In genomic region chr15:83118360-83118759, GRCm38 (mm10) we compare ENCODE assay signal across 10 mouse cellular contexts. TPM values are rescaled to one million over a fixed set of nuclear protein-coding genes. Genes with fewer than 3 reads are reported as not detected.
DNase-seq lines count a peak whose midpoint lies in the region.
"Had no signal": no experiment of that assay in that cellular context is flagged by ENCODE, and none has a peak within 500 bp of the region (broad histone marks: within the 10 kb centered on the region; RNA-seq: fewer than 3 reads in every experiment).

No protein-coding gene starts in this region.

- WGBS in heart, embryonic 10.5 days: 71% methylated on average over 7 of the region's 7 CpGs

- no peak overlapping the region for H3K4me3 ChIP-seq in heart, embryonic 10.5 days
- H3K4me3 ChIP-seq: heart, embryonic 13.5 days; lung, embryonic 15.5 days had no signal

- peaks cover 61% of the 10 kb centered on the region for H3K36me3 ChIP-seq in heart, embryonic 10.5 days

- peaks cover 8% of the 10 kb centered on the region for H3K4me1 ChIP-seq in heart, embryonic 10.5 days

- no peaks in the 10 kb centered on the region for H3K27me3 ChIP-seq in heart, embryonic 10.5 days (ENCODE audit: insufficient read depth, poor library complexity, severe bottlenecking)
- H3K27me3 ChIP-seq: heart, embryonic 13.5 days; lung, embryonic 15.5 days had no signal

- peak; percentile 53 to 63 for DNase-seq in heart, postnatal 10 days
- no peak for DNase-seq in heart, embryonic 10.5 days (ENCODE audit: low spot score)
- DNase-seq in 416B (ENCODE audit: low read depth): peak; percentile 71
- peak; percentile 74 for DNase-seq in adipocyte (ENCODE audit: low spot score)
- DNase-seq in kidney, postnatal 25 days: peak; percentile 71 to 76
- DNase-seq in retina, postnatal 7 days (ENCODE audit: low read depth, low spot score): peak; percentile 61
- DNase-seq in T-cell, adult 2 months (ENCODE audit: low spot score): no peak
- no peak for DNase-seq in thymus, postnatal 36 days

- H3K27ac ChIP-seq in heart, embryonic 10.5 days: no peak overlapping the region
- H3K27ac ChIP-seq: heart, embryonic 13.5 days; lung, embryonic 15.5 days had no signal

- intact Hi-C loops in heart, postnatal 10 days (cut with DNase I): no loop called here

- no peaks in the 10 kb centered on the region for H3K9me3 ChIP-seq in heart, embryonic 10.5 days
- H3K9me3 ChIP-seq: heart, embryonic 13.5 days; lung, embryonic 15.5 days had no signal

RNA-seq across cellular contexts. Expression of gene Rrp7a, which starts 4.2 kb away (rescaled TPM):
- 10 to 100 TPM; 37.3 to 46.2 TPM for total RNA-seq in heart, postnatal 10 days (2021)
- polyA plus RNA-seq in heart, embryonic 10.5 days (2016; fragmentation: Nextera tagmentation; extraction: Ambion mirVana): 52.7 and 64.6 TPM in 2 replicates

RNA-seq across cellular contexts. Expression of gene Serhl, which starts 29.1 kb away (rescaled TPM):
- total RNA-seq in heart, postnatal 10 days (2021): 10 to 100 TPM; 54.6 to 59.1 TPM
- 57.6 and 75.6 TPM in 2 replicates for polyA plus RNA-seq in heart, embryonic 10.5 days (2016; fragmentation: Nextera tagmentation; extraction: Ambion mirVana)

RNA-seq across cellular contexts. Expression of gene Poldip3, which starts 30.8 kb away (rescaled TPM):
- total RNA-seq in heart, postnatal 10 days (2021): 10 to 100 TPM; 45.7 to 47.3 TPM
- polyA plus RNA-seq in heart, embryonic 10.5 days (2016; fragmentation: Nextera tagmentation; extraction: Ambion mirVana): 105 and 119 TPM in 2 replicates

RNA-seq across cellular contexts. Expression of gene Cyb5r3, which starts 54.0 kb away (rescaled TPM):
- 100 to 1,000 TPM; 133 to 136 TPM for total RNA-seq in heart, postnatal 10 days (2021)
- 177 and 178 TPM in 2 replicates for polyA plus RNA-seq in heart, embryonic 10.5 days (2016; fragmentation: Nextera tagmentation; extraction: Ambion mirVana)

Comparison
In these comparisons a context has a peak if more than half of its experiments do, and no peak if none do; other contexts are left out.
1. DNase-seq: peak in heart, postnatal 10 days (2 of 2), 416B (single experiment), adipocyte (single experiment), kidney, postnatal 25 days (2 of 2) and retina, postnatal 7 days (single experiment); none in heart, embryonic 10.5 days (single experiment), T-cell, adult 2 months (single experiment) and thymus, postnatal 36 days (0 of 2).